Mouse (Mus musculus) c-Kit-positive CD71-positive TER-119-negative erythroid progenitor cells, embryonic 14.5 days (primary cell): ENCODE measurements at regions not wholly inside any gene's neighbourhood (a gene's known extent, or its start where the extent isn't known, plus 50 kb on each side); places are given as distances from the start of the nearest gene placed in this dataset.

ENCODE experiments used
- DNase-seq: peaks from one replicate; pipeline ENCODE4 v3.0.0-alpha.2; 2013; ENCODE audit warnings: low read depth

DNA sequence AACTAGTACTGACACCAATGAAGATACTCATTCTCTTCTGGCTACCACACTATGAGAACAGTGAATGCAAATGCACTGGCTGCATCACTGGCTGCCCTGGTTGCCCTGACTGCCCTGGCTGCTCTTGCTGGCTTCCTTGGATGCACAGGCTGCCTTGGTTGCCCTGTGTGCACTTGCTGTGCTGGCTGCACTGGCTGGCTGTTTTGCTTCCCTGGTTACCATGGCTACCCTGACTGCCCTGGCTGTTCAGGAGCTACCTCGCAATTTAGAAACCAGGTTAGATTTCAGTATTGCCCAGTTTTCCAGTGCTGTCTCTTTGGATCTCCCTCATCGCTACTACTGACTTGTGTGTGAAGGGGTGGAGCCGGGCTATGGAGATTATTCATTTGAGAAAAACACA is 175.7 kb downstream of the Fat4 start:
- no peak for DNase-seq

- DNase-seq = no peak
Observed at GRCm38 (mm10) chr3:39065457-39065856, 178.7 kb downstream of the Fat4 start.

DNA sequence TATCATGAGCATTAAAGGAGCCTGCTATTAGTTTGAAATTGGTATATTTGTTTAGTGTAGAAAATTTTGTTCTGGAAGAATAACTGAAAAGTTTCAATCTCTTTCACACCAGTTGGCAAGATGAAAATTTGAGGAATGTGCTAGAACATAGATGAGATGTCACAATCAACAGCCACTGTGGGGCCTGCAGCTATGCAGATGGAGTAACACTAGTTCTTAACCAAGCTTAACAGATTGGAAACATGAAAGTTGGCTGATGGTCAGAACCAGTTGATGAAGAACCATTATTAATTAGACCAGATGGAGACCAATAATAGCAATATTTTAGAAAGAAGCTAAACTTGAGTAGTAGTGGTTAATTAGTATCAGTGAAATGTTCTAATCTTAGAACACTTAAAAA is 182.3 kb downstream of the Fat4 start:
- DNase-seq = no peak

DNA sequence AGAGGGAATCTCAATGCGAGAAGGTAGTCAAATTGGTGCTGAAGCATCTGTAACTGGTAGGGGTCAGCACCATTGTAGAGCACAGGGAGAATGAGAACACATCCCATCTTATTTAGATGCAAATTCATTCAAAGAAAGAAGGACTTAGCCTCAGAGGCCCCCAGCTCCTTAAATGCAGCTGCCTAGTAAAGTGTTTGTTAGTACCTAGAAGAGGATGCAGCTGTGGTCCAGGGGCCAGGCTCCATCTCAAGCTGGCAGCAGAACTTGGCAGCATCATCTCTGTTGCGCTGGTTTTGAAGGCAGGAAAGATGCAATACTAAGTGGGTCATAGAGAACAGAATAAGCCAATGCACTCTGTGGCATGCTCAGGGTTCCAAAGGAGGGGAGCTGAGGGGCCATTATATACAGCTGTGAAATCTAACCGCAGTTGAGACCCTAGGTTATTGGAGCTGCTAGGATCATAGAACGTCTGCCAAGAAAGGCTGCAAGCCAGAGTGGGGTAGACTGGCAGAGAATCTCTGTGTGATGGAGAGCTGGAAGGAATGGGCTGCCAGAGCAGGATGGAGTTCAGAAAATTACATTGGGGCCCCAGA is 196.0 kb downstream of the Fat4 start:
- DNase-seq = no peak

- DNase-seq = no peak
Observed at GRCm38 (mm10) chr3:39088948-39089347, 202.2 kb downstream of the Fat4 start.

DNA sequence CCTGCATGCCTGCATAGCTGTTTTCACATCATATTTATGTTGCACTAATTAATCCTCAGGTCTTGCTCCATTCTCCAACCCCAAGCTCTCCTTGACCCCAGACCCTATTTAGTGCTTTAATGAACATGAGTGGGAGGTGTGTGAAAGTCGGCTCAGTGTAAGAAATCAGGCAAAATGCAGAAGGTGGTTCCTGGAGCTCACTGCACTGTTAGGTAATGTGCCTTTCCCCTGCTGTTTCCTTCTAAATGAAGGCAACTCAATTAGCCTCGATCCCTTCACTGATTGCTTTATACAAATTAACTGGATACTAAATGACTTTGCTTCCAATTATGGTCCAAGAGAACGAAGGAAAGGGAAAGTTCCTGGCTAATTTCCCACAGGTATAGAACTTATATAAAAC is 215.6 kb downstream of the Fat4 start:
- no peak for DNase-seq

DNA sequence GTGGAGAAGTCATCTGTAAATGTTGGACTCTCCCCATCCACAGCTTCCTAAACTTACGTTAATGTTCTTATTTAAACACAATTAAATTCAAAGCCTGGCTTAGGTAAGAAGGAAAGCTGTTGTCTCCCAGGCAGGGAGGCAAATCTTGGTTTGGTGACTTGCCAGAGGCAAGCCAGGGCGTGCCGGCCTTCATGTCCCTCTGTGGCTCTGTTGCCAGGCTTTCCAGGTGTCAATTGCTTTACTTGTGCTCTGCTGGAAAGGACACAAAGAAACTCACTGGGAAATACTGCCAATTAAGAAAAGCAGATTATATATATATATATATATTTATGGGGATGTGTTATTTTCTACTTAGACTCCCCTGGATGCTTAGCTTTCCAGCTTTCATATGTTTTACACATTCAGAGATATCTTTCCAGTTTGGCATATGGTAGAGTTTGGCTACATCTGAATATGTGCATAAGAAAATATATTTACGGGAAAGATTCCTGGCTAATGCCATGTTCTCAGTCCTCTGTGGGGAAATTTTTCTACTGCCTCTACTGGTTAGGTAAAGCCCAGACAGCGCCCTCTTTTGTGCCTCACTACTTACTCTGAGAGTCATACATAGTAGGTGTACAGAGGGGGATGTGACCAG is 223.1 kb downstream of the Fat4 start:
- DNase-seq = no peak

GRCm38 (mm10) chr3:39114056-39114455 is 227.3 kb downstream of the Fat4 start:
- no peak for DNase-seq

DNA sequence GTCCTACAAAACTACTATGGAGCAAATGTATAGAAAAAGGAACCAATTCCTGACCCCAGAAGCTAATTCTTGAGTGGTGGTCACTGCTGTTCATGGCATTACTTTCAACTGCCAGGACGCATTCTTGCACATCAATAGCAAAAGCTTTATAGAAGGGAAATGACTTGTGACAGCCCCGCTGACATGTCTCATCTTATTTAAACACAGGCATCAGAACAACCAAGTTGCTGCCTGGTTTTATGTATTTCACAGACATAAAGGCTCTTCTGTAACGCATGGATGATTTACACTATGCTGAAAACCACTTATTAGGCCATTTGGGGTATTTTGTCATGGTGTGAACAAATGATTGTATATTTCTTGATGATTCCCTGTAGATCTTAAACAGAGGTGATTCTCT is 228.1 kb downstream of the Fat4 start:
- DNase-seq = no peak

DNA sequence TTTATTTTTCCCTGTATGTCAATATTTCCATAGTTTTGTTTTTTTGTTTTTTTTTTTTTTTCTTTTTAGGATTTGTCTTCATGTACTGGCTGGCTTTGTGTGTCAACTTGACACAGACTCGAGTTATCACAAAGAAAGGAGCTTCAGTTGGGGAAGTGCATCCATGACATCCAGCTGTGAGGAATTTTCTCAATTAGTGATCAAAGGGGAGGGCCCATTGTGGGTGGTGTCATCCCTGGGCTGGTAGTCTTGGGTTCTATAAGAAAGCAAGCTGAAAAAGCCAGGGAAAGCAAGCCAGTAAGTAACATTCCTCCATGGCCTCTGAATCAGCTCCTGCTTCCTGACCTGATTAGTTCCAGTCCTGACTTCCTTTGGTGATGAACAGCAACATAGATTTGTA is 228.7 kb downstream of the Fat4 start:
- DNase-seq = no peak

DNA sequence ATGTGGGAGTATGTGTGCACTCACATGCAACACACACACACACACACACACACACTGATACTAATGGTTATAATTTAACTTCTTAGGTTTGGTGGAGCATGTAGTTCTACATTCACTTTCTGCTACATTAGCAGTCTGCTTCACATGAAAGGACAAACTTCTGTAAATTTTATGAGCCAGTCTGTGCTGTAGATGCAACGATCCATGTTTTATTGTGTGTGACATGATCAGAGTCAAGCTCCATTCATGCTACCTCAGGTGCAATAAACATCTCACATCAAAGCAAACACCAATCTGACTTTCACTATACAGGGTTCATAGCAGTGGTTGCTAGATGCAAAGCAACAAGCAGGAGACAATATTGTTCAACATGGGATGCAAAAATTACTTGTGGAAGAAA is 235.5 kb downstream of the Fat4 start:
- DNase-seq = no peak

DNA sequence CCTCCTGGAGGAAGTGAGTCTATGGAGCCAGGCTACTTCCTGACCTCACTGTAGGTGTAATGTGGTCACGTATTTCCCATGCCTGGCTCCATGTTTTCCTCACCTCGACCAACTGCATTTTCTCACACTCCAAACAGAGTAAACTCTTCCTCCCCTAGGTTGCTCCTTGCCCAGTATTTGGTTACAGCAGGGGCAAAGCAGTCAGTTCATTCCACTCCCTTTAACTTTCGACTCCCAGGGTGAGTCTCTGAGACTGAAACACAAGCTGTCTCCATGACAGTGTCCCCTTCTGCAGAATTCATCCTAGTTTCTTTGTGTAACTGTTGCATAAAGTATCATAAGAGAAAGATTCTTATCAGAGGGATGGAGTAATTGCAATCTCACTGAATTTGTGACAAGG is 243.8 kb downstream of the Fat4 start:
- DNase-seq = no peak

DNA sequence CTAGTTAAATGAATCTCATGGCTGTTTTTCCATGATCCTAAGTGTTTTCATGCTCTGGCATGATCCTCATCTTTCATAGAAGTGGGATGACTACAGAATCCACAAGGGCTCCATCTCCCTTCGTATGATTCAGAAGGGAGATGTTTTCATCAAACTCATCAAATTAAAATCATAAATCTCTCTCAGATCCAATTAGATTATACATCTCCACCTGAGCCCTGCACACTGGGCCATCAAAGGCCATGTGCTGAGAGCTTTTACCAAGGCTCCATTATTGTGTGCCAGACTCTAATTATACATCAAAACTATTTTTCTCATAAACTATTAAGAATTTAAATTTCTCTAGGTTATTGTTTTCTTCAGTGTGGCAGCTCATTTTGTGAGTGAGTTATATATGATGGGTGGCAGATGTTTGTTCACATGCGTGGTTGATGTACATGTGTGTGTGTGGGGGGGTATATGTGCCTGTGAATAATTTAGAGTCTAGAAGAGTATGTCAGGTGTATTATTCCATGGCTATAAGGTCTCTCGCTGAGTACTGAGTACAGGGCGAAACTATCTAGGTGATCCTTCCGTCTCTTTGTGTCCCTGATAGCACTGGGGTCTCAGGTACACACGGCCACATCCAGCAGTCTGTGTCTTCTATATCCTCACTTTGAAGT is 278.4 kb downstream of the Fat4 start:
- DNase-seq = no peak

DNA sequence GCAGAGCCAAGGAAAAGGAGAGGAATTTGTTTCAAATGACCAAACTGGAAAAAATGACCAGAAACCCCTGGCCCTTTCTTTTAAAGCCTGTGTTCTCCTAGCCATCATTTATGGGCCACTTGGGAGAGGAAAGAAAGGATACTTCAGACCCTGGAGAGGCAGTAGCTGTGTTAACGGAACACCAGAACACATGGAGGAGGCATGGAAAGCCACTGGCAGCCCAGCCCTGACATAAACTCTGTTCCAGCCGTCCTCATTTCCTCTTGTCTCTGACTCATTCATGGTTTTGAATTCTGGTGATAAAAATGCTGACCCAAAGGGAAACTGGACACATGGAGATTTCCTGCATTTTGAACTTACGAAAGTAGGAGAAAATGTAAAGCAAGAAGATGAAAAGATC is 295.9 kb downstream of the Fat4 start:
- DNase-seq = no peak

GRCm38 (mm10) chr3:39195102-39195501 is 308.4 kb downstream of the Fat4 start:
- no peak for DNase-seq

GRCm38 (mm10) chr3:39202662-39203061 is 315.9 kb downstream of the Fat4 start:
- no peak for DNase-seq

DNA sequence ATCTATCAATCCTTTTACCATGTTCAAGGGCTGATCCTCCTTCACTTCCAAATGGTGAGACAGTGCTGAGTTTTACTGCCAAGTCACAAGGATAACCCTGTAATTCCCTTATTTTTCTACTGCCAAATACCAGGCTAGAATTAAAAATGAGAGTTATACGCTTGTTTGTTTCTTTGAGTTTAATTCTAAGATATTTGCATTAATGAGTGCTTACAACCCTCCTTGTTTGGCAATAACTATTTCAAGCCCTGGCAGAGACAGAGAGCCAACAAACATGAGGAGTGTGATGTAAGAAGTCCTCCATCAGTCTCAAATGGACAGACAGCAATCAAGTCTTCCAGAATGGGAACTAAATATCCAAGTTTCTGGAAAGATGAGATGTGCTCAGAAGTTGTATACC is 321.9 kb downstream of the Fat4 start:
- no peak for DNase-seq

DNA sequence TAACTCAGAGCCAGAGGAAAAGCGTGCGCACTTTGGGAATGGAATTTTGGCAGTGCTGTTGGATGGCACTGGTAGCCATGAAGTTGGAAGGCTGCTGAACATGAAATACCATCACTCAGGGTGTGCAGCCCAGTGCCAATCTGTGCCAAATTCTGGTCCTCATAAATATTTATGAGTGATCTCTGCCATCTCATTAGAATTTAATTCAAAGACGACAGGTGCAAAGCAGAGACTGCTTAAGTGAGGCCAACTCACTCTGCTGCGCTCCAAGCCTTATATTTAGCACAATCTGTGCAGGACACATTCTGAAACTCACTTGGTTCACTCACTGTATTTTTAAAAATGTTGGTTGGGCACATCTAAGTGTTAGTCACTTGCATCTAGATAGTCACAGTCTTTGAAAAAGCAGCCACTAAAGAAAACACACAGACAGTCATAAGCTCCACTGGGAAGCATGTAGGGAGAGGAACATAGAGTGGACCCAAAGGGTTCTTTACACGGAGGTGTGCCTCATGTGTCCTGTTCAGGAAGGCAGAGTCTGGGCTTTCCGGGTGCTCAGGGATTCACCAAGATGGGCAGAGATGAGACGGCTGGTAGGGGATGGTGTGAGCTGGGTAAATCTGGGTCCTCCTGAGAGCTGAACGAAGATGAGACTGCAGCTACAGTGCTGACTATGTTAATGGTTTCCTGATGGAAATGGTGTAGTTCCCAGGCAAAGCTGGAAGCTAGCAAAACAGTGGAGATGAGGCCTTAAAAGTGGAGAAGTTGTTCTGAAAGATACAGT is 322.8 kb downstream of the Fat4 start:
- no peak for DNase-seq

DNA sequence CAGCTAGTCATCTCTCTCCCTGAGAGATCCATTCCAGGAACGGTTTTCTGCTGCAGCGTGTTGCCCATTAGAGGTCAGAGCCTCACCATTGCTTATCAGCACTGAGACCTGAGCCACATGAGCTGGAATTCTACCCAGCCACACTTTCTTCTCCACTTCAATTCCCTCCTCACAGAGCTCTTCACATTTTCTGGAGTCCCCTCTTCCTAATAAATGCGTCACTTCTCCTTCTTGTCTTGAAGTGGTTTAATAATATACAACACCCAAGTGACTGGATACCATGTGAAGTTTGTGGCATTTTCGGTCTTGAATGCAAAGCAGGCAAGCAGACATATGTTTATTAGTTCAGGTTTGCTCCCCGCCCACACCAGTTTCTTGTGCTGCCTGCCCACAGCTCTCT is 324.9 kb downstream of the Fat4 start:
- DNase-seq = no peak

DNA sequence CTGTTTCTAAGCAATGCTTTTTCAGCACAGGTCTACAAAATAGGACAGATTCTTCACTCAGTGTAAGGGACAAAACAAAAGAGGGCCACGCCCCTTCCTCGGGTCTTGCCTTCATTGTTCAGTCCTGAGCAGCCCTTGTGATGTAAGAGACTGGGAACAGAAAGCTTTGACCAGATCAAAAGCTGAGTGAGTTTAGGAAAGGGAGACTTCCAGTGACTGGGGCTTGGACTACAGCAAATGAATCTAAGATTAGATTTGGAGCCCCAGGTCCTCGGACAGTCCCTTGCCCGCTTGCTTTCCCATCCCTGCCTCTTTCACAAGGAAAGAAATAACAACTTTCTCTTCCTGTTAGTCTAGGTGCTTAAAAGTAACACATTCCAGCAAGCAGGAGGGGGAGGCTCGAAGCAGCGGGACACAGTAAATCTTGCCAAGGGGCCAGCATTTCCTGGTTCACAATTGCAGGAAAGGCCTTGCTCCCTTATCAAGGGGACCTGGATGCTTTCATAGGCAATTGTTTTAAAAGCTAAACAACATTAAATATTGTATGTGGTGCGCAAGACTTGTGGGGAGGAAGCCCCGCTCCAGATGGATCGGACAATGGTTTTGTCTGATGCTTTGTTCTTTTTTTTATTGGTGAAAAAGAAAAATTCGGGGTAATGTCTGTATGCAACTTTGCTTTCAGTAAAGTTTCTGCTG is 333.4 kb downstream of the Fat4 start:
- no peak for DNase-seq

- no peak for DNase-seq
Observed at GRCm38 (mm10) chr3:39220707-39221034, 333.9 kb downstream of the Fat4 start.

DNA sequence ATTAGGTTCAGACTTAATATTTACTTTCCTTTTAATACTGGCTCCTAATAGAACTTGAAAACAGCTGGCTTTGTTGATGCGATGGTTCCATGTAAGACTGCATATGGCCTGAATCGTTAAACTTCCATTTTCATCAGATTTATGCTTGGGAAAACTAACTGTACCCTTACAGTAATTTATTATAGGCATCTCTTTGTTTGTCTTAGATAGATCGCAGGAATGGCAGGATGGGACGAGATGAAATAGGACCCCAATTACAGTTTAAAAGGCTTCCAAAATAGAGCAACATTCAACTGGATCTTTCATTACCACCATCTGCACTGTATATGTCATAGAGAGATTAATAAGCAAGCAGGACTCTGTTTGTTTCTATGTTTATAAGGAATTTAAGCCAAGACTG is 335.3 kb downstream of the Fat4 start:
- DNase-seq = no peak

- no peak for DNase-seq
Observed at GRCm38 (mm10) chr3:39234921-39235320, 348.2 kb downstream of the Fat4 start.
